Mouse (Mus musculus) embryonic facial prominence, embryonic 15.5 days (tissue): ENCODE measurements around the gene Sorbs2. TPM values are rescaled to one million over a fixed set of nuclear protein-coding genes. Genes with fewer than 3 reads are reported as not detected.

Experiments
- ATAC-seq: fragments of 200-750 bp; cut with Nextera tagmentation; 2 replicates; pipeline ENCODE4 v1.8.0; 2017; ENCODE audit warnings: low read depth, moderate TSS enrichment; ENCODE audit not compliant: insufficient number of reproducible peaks, low FRiP score, low TSS enrichment
- H3K27ac ChIP-seq: fragments of 300-500 bp; sonication (generic); replicated peaks from 2 replicates; pipeline ENCODE4 v1.5.1; 2015; ENCODE audit warnings: mild to moderate bottlenecking, inconsistent platforms
- H3K27me3 ChIP-seq: fragments of 300-500 bp; sonication (generic); 2 replicates; pipeline ENCODE4 v1.6.1; 2015; ENCODE audit warnings: inconsistent platforms
- H3K36me3 ChIP-seq: fragments of 300-500 bp; sonication (generic); 2 replicates; pipeline ENCODE4 v1.6.1; 2015; ENCODE audit warnings: mild to moderate bottlenecking, inconsistent platforms
- H3K4me1 ChIP-seq: fragments of 300-500 bp; sonication (generic); 2 replicates; pipeline ENCODE4 v1.6.1; 2015; ENCODE audit warnings: inconsistent platforms
- H3K4me2 ChIP-seq: fragments of 300-500 bp; sonication (generic); replicated peaks from 2 replicates; pipeline ENCODE4 v1.6.1; 2015; ENCODE audit warnings: mild to moderate bottlenecking, inconsistent platforms
- H3K4me3 ChIP-seq: fragments of 300-500 bp; sonication (generic); replicated peaks from 2 replicates; pipeline ENCODE4 v1.5.1; 2015; ENCODE audit warnings: mild to moderate bottlenecking, inconsistent platforms
- H3K9ac ChIP-seq: fragments of 300-500 bp; sonication (generic); 2 replicates; pipeline ENCODE4 v1.6.1; 2015; ENCODE audit warnings: inconsistent platforms
- H3K9me3 ChIP-seq: fragments of 300-500 bp; sonication (generic); replicated peaks from 2 replicates; pipeline ENCODE4 v1.6.1; 2016; ENCODE audit warnings: inconsistent platforms
- WGBS: fragments of 180-500 bp; shearing (Covaris S2); methylation state at CpG from one replicate; pipeline ENCODE4 v1.1.7; 2015; 5-methylcytosine and 5-hydroxymethylcytosine counted together
- polyA plus RNA-seq: library from polyadenylated mRNA; unstranded; fragments of >200 nt; fragmentation: Nextera tagmentation; extraction: Ambion mirVana; gene quantifications from 2 replicates; pipeline ENCODE4 v1.2.1, GENCODE M21; 2015

Sorbs2 gene
- polyA plus RNA-seq, 1 experiment from 2014 or later, result 22.3 TPM

- no peaks in the 10 kb centered on the region for H3K4me1 ChIP-seq
- no peaks in the 10 kb centered on the region for H3K36me3 ChIP-seq
- no peak overlapping the region for H3K9ac ChIP-seq
- H3K4me3 ChIP-seq, result no peak overlapping the region
- H3K4me2 ChIP-seq, result no peak overlapping the region
- H3K27ac ChIP-seq, result no peak overlapping the region
- H3K9me3 ChIP-seq, result no peaks in the 10 kb centered on the region
- no peaks in the 10 kb centered on the region for H3K27me3 ChIP-seq
- WGBS, result 52% methylated on average over 5 of the region's 5 CpGs
- ATAC-seq, result no peak
Measured at GRCm38 (mm10) chr8:45725321-45725720, 217.7 kb downstream of the Sorbs2 start.

GRCm38 (mm10) chr8:45729850-45730382 is 222.3 kb downstream of the Sorbs2 start:
- peak; percentile 34; the same call in 1 of the 2 replicates for ATAC-seq
- no peaks in the 10 kb centered on the region for H3K36me3 ChIP-seq
- WGBS, result 22% methylated on average over 7 of the region's 7 CpGs
- H3K4me1 ChIP-seq, result no peaks in the 10 kb centered on the region
- no peak overlapping the region for H3K4me3 ChIP-seq
- H3K4me2 ChIP-seq, result no peak overlapping the region
- no peak overlapping the region for H3K27ac ChIP-seq
- H3K9me3 ChIP-seq, result no peaks in the 10 kb centered on the region
- no peaks in the 10 kb centered on the region for H3K27me3 ChIP-seq
- H3K9ac ChIP-seq, result no peak overlapping the region

GRCm38 (mm10) chr8:45730795-45731194 is 223.2 kb downstream of the Sorbs2 start:
- H3K9me3 ChIP-seq, result no peaks in the 10 kb centered on the region
- no peak overlapping the region for H3K9ac ChIP-seq
- H3K36me3 ChIP-seq, result no peaks in the 10 kb centered on the region
- H3K4me2 ChIP-seq, result no peak overlapping the region
- no peak for ATAC-seq
- H3K27ac ChIP-seq, result no peak overlapping the region
- no peak overlapping the region for H3K4me3 ChIP-seq
- 59% methylated on average over 5 of the region's 5 CpGs for WGBS
- no peaks in the 10 kb centered on the region for H3K4me1 ChIP-seq
- H3K27me3 ChIP-seq, result no peaks in the 10 kb centered on the region

- Histone ChIP-seq H3K9ac (no peak overlapping the region), H3K4me1 (no peaks in the 10 kb centered on the region), H3K9me3 (no peaks in the 10 kb centered on the region), H3K27ac (no peak overlapping the region), H3K4me3 (no peak overlapping the region), H3K36me3 (no peaks in the 10 kb centered on the region), H3K4me2 (no peak overlapping the region), H3K27me3 (no peaks in the 10 kb centered on the region)
- no peak for ATAC-seq
- 49% methylated on average over 8 of the region's 8 CpGs for WGBS
Measured at GRCm38 (mm10) chr8:45734071-45734470, 226.5 kb downstream of the Sorbs2 start.

- no peak for ATAC-seq
- no peak overlapping the region for H3K4me3 ChIP-seq
- no peaks in the 10 kb centered on the region for H3K9me3 ChIP-seq
- no peak overlapping the region for H3K27ac ChIP-seq
- no peak overlapping the region for H3K9ac ChIP-seq
- H3K27me3 ChIP-seq, result no peaks in the 10 kb centered on the region
- 87% methylated on average over 2 of the region's 2 CpGs for WGBS
- H3K4me2 ChIP-seq, result no peak overlapping the region
- no peaks in the 10 kb centered on the region for H3K4me1 ChIP-seq
- H3K36me3 ChIP-seq, result no peaks in the 10 kb centered on the region
Measured at GRCm38 (mm10) chr8:45737266-45737665, 229.7 kb downstream of the Sorbs2 start.

- 92% methylated on average over 2 of the region's 2 CpGs for WGBS
- Histone ChIP-seq H3K9me3 (no peaks in the 10 kb centered on the region), H3K4me2 (no peak overlapping the region), H3K9ac (no peak overlapping the region), H3K36me3 (no peaks in the 10 kb centered on the region), H3K27ac (no peak overlapping the region), H3K4me1 (no peaks in the 10 kb centered on the region), H3K4me3 (no peak overlapping the region), H3K27me3 (no peaks in the 10 kb centered on the region)
- no peak for ATAC-seq
Measured at GRCm38 (mm10) chr8:45743326-45743725, 235.7 kb downstream of the Sorbs2 start.

- no peaks in the 10 kb centered on the region for H3K9me3 ChIP-seq
- no peaks in the 10 kb centered on the region for H3K4me1 ChIP-seq
- H3K36me3 ChIP-seq, result no peaks in the 10 kb centered on the region
- no peak overlapping the region for H3K4me3 ChIP-seq
- ATAC-seq, result no peak
- H3K4me2 ChIP-seq, result no peak overlapping the region
- H3K27ac ChIP-seq, result no peak overlapping the region
- no peak overlapping the region for H3K9ac ChIP-seq
- H3K27me3 ChIP-seq, result no peaks in the 10 kb centered on the region
Measured at GRCm38 (mm10) chr8:45743739-45744138, 236.2 kb downstream of the Sorbs2 start.

- WGBS, result 70% methylated on average over 12 of the region's 12 CpGs
- Histone ChIP-seq H3K36me3 (no peaks in the 10 kb centered on the region), H3K27ac (no peak overlapping the region), H3K27me3 (no peaks in the 10 kb centered on the region), H3K9me3 (no peaks in the 10 kb centered on the region), H3K4me1 (no peaks in the 10 kb centered on the region), H3K4me2 (no peak overlapping the region), H3K9ac (no peak overlapping the region), H3K4me3 (no peak overlapping the region)
- ATAC-seq, result no peak
Measured at GRCm38 (mm10) chr8:45751512-45752502, 244.2 kb downstream of the Sorbs2 start.

- H3K27me3 ChIP-seq, result no peaks in the 10 kb centered on the region
- no peak overlapping the region for H3K27ac ChIP-seq
- ATAC-seq, result peak; percentile 51; the same call in 1 of the 2 replicates
- H3K9ac ChIP-seq, result no peak overlapping the region
- H3K36me3 ChIP-seq, result no peaks in the 10 kb centered on the region
- no peaks in the 10 kb centered on the region for H3K4me1 ChIP-seq
- H3K9me3 ChIP-seq, result no peaks in the 10 kb centered on the region
- WGBS, result 92% methylated on average over 9 of the region's 9 CpGs
- H3K4me3 ChIP-seq, result no peak overlapping the region
- no peak overlapping the region for H3K4me2 ChIP-seq
Measured at GRCm38 (mm10) chr8:45755482-45755881, 247.9 kb downstream of the Sorbs2 start.

GRCm38 (mm10) chr8:45755972-45756371 is 248.4 kb downstream of the Sorbs2 start:
- no peaks in the 10 kb centered on the region for H3K27me3 ChIP-seq
- 84% methylated on average over 7 of the region's 7 CpGs for WGBS
- ATAC-seq, result no peak
- no peak overlapping the region for H3K4me2 ChIP-seq
- H3K27ac ChIP-seq, result no peak overlapping the region
- no peaks in the 10 kb centered on the region for H3K36me3 ChIP-seq
- no peaks in the 10 kb centered on the region for H3K4me1 ChIP-seq
- H3K9me3 ChIP-seq, result no peaks in the 10 kb centered on the region
- H3K9ac ChIP-seq, result no peak overlapping the region
- no peak overlapping the region for H3K4me3 ChIP-seq

GRCm38 (mm10) chr8:45760622-45761021 is 253.0 kb downstream of the Sorbs2 start:
- no peaks in the 10 kb centered on the region for H3K27me3 ChIP-seq
- H3K9ac ChIP-seq, result no peak overlapping the region
- H3K4me3 ChIP-seq, result no peak overlapping the region
- H3K9me3 ChIP-seq, result no peaks in the 10 kb centered on the region
- peaks cover 6% of the 10 kb centered on the region; the same call in 1 of the 2 replicates for H3K4me1 ChIP-seq
- 77% methylated on average over 9 of the region's 9 CpGs for WGBS
- no peak overlapping the region for H3K27ac ChIP-seq
- no peaks in the 10 kb centered on the region for H3K36me3 ChIP-seq
- H3K4me2 ChIP-seq, result no peak overlapping the region
- no peak for ATAC-seq
